9 mouse cellular contexts compared by ENCODE assay signal in genomic region chr15:88174326-88174725, GRCm38 (mm10).
DNase-seq lines count a peak whose midpoint lies in the region; ATAC-seq lines count a peak whose summit lies in the region.
"Had no signal": no experiment of that assay in that cellular context is flagged by ENCODE, and none has a peak within 500 bp of the region (broad histone marks: within the 10 kb centered on the region; RNA-seq: fewer than 3 reads in every experiment).

No protein-coding gene starts in this region.

- DNase-seq in heart, postnatal 4 days, result peak; percentile 58
- peak; percentile 56 for DNase-seq in midbrain, embryonic 14.5 days
- peak; percentile 54 for DNase-seq in embryo, embryonic 9.5 days (ENCODE audit: extremely low spot score)
- peak; percentile 81 for DNase-seq in retina, embryonic 14.5 days (ENCODE audit: low spot score)
- DNase-seq in gastrocnemius, adult 18-20 months (ENCODE audit: low spot score), result no peak
- no peak for DNase-seq in left cerebral cortex, postnatal 25 days (ENCODE audit: low spot score in 2 of 2)

- no peaks in the 10 kb centered on the region for H3K27me3 ChIP-seq in heart, embryonic 11.5 days (ENCODE audit: control insufficient read depth, insufficient read depth, low read length)
- no peaks in the 10 kb centered on the region for H3K27me3 ChIP-seq in midbrain, embryonic 14.5 days (ENCODE audit: control insufficient read depth, insufficient read depth, low read length)
- no peaks in the 10 kb centered on the region for H3K27me3 ChIP-seq in midbrain, embryonic 16.5 days (ENCODE audit: control insufficient read depth, insufficient read depth, low read depth, low read length)
- H3K27me3 ChIP-seq: heart, embryonic 15.5 days had no signal

- intact Hi-C loops in left cerebral cortex, postnatal 25 days (cut with DNase I), result no loop called here

- no peaks in the 10 kb centered on the region for H3K36me3 ChIP-seq in heart, embryonic 11.5 days (ENCODE audit: control insufficient read depth, insufficient read depth, low read length)
- no peaks in the 10 kb centered on the region for H3K36me3 ChIP-seq in midbrain, embryonic 14.5 days (ENCODE audit: control insufficient read depth, insufficient read depth, low read length)
- no peaks in the 10 kb centered on the region for H3K36me3 ChIP-seq in midbrain, embryonic 16.5 days (ENCODE audit: control insufficient read depth, insufficient read depth, low read length)
- H3K36me3 ChIP-seq: heart, embryonic 15.5 days had no signal

- no peak overlapping the region for H3K9ac ChIP-seq in heart, embryonic 11.5 days (ENCODE audit: low read depth, low read length)
- H3K9ac ChIP-seq in midbrain, embryonic 14.5 days (replicated peaks; ENCODE audit: low read length), result no peak overlapping the region
- no peak overlapping the region for H3K9ac ChIP-seq in midbrain, embryonic 16.5 days (ENCODE audit: low read depth, low read length)
- H3K9ac ChIP-seq: heart, embryonic 15.5 days had no signal

- H3K4me1 ChIP-seq in heart, embryonic 11.5 days (ENCODE audit: control insufficient read depth, insufficient read depth, low read length), result no peaks in the 10 kb centered on the region
- no peaks in the 10 kb centered on the region for H3K4me1 ChIP-seq in midbrain, embryonic 14.5 days (ENCODE audit: control insufficient read depth, insufficient read depth, low read length)
- H3K4me1 ChIP-seq in midbrain, embryonic 16.5 days (ENCODE audit: control insufficient read depth, insufficient read depth, low read length), result no peaks in the 10 kb centered on the region
- H3K4me1 ChIP-seq: heart, embryonic 15.5 days had no signal

- no peak for ATAC-seq in heart, embryonic 11.5 days (replicated peaks; ENCODE audit: insufficient number of reproducible peaks, low FRiP score, low TSS enrichment)
- no peak for ATAC-seq in midbrain, embryonic 14.5 days (ENCODE audit: low FRiP score, low TSS enrichment)
- ATAC-seq in midbrain, embryonic 16.5 days, result no peak

- H3K4me2 ChIP-seq in heart, embryonic 11.5 days, result no peak overlapping the region
- H3K4me2 ChIP-seq in midbrain, embryonic 14.5 days (ENCODE audit: low read length), result no peak overlapping the region
- no peak overlapping the region for H3K4me2 ChIP-seq in midbrain, embryonic 16.5 days (ENCODE audit: low read length)
- H3K4me2 ChIP-seq: heart, embryonic 15.5 days had no signal

- H3K27ac ChIP-seq in heart, embryonic 11.5 days (ENCODE audit: low read depth, low read length), result no peak overlapping the region
- no peak overlapping the region for H3K27ac ChIP-seq in midbrain, embryonic 14.5 days (replicated peaks; ENCODE audit: low read depth, low read length)
- no peak overlapping the region for H3K27ac ChIP-seq in midbrain, embryonic 16.5 days (ENCODE audit: low read length)
- H3K27ac ChIP-seq: heart, embryonic 15.5 days had no signal

- WGBS in heart, embryonic 11.5 days (ENCODE audit: insufficient replicate concordance), result 39% methylated on average over 3 of the region's 3 CpGs
- WGBS in midbrain, embryonic 14.5 days, result 50% methylated on average over 3 of the region's 3 CpGs
- WGBS in midbrain, embryonic 16.5 days, result 35% methylated on average over 3 of the region's 3 CpGs

- H3K9me3 ChIP-seq in heart, embryonic 11.5 days (replicated peaks; ENCODE audit: control insufficient read depth, low read length), result no peaks in the 10 kb centered on the region
- H3K9me3 ChIP-seq in midbrain, embryonic 14.5 days (ENCODE audit: control insufficient read depth, low read length), result no peaks in the 10 kb centered on the region
- H3K9me3 ChIP-seq in midbrain, embryonic 16.5 days (replicated peaks; ENCODE audit: control insufficient read depth, low read length, poor library complexity, severe bottlenecking), result no peaks in the 10 kb centered on the region
- H3K9me3 ChIP-seq: heart, embryonic 15.5 days had no signal

- H3K4me3 ChIP-seq in heart, embryonic 11.5 days (ENCODE audit: low read depth, low read length), result no peak overlapping the region
- no peak overlapping the region for H3K4me3 ChIP-seq in midbrain, embryonic 14.5 days (replicated peaks; ENCODE audit: low read depth, low read length)
- H3K4me3 ChIP-seq in midbrain, embryonic 16.5 days (ENCODE audit: low read depth, low read length), result no peak overlapping the region
- H3K4me3 ChIP-seq: heart, embryonic 15.5 days had no signal

Comparison
In these comparisons a context has a peak if more than half of its experiments do, and no peak if none do; other contexts are left out.
1. DNase-seq: peak in heart, postnatal 4 days (single experiment), midbrain, embryonic 14.5 days (single experiment), embryo, embryonic 9.5 days (single experiment) and retina, embryonic 14.5 days (single experiment); none in gastrocnemius, adult 18-20 months (single experiment) and left cerebral cortex, postnatal 25 days (0 of 2).